Mouse (Mus musculus) lung, postnatal 0 days (tissue): ENCODE measurements around the gene Rngtt. TPM values are rescaled to one million over a fixed set of nuclear protein-coding genes. Genes with fewer than 3 reads are reported as not detected.
A peak's percentile ranks its signal among the peaks of the same experiment; 100 is the strongest.

ENCODE experiments used
- ATAC-seq: fragments of 200-750 bp; cut with Nextera tagmentation; 2 replicates; pipeline ENCODE4 v1.8.0; 2017; ENCODE audit warnings: moderate library complexity
- DNase-seq: peaks from one replicate; pipeline ENCODE4 v3.0.0-alpha.2; 2016; ENCODE audit warnings: low spot score
- H3K27ac ChIP-seq: fragments of 300-500 bp; sonication (generic); 2 replicates; pipeline ENCODE4 v1.5.1; 2014; ENCODE audit warnings: antibody characterized with exemption, mild to moderate bottlenecking, low read length, mixed read lengths
- H3K27me3 ChIP-seq: fragments of 300-500 bp; sonication (generic); replicated peaks from 2 replicates; pipeline ENCODE4 v1.6.1; 2014; ENCODE audit warnings: low read length, mixed read lengths; ENCODE audit not compliant: insufficient read depth
- H3K36me3 ChIP-seq: fragments of 300-500 bp; sonication (generic); 2 replicates; pipeline ENCODE4 v1.6.1; 2014; ENCODE audit warnings: low read length, mixed read lengths; ENCODE audit not compliant: insufficient read depth
- H3K4me1 ChIP-seq: fragments of 300-500 bp; sonication (generic); 2 replicates; pipeline ENCODE4 v1.6.1; 2014; ENCODE audit warnings: antibody characterized with exemption, low read depth, low read length, mixed read lengths; ENCODE audit not compliant: insufficient read depth
- H3K4me2 ChIP-seq: fragments of 300-500 bp; sonication (generic); replicated peaks from 2 replicates; pipeline ENCODE4 v1.6.1; 2014; ENCODE audit warnings: low read depth, mild to moderate bottlenecking, low read length, moderate library complexity, mixed read lengths
- H3K4me3 ChIP-seq: fragments of 300-500 bp; sonication (generic); 2 replicates; pipeline ENCODE4 v1.5.1; 2014; ENCODE audit warnings: low read depth, low read length
- H3K9ac ChIP-seq: fragments of 300-500 bp; sonication (generic); replicated peaks from 2 replicates; pipeline ENCODE4 v1.6.1; 2014; ENCODE audit warnings: low read depth, mild to moderate bottlenecking
- H3K9me3 ChIP-seq: fragments of 300-500 bp; sonication (generic); 2 replicates; pipeline ENCODE4 v1.6.1; 2016; ENCODE audit warnings: low read length, mixed read lengths
- CTCF ChIP-seq: IDR thresholded peaks from 2 replicates; pipeline ENCODE4 v1.5.1; 2016; ENCODE audit warnings: antibody characterized with exemption, mild to moderate bottlenecking
- EP300 ChIP-seq: IDR thresholded peaks from 2 replicates; pipeline ENCODE4 v1.6.1; 2016; ENCODE audit warnings: antibody characterized with exemption, mild to moderate bottlenecking, control low read depth
- WGBS: fragments of 180-500 bp; shearing (Covaris S2); extraction: QIAGEN DNeasy Blood & Tissue Kit; methylation state at CpG from one replicate; pipeline ENCODE4 v1.1.7; 2014; 5-methylcytosine and 5-hydroxymethylcytosine counted together
- microRNA-seq: library from miRNA; unstranded; fragments of <30 nt; microRNA quantifications from one replicate; pipeline ENCODE4, GENCODE M21; 2016
- polyA plus RNA-seq: library from polyadenylated mRNA; unstranded; fragments of >200 nt; fragmentation: Nextera tagmentation; extraction: Ambion mirVana; gene quantifications from 2 replicates; pipeline ENCODE4 v1.2.1, GENCODE M21; 2015

The Rngtt gene
- polyA plus RNA-seq, 1 experiment from 2014 or later: 9.4 TPM

- Histone ChIP-seq H3K9ac (no peak overlapping the region), H3K9me3 (no peaks in the 10 kb centered on the region), H3K4me3 (no peak overlapping the region), H3K36me3 (no peaks in the 10 kb centered on the region), H3K27me3 (no peaks in the 10 kb centered on the region), H3K4me2 (no peak overlapping the region), H3K4me1 (no peaks in the 10 kb centered on the region), H3K27ac (no peak overlapping the region)
- DNase-seq: peak; percentile 32
- no peak for TF ChIP-seq EP300
- no peak for TF ChIP-seq CTCF
- peak; percentile 70 for ATAC-seq
- 54% methylated on average over 8 of the region's 8 CpGs for WGBS
Observed at GRCm38 (mm10) chr4:33547315-33547929, 237.3 kb downstream of the Rngtt start.

- WGBS: 53% methylated on average over 5 of the region's 5 CpGs
- no peak overlapping the region for H3K9ac ChIP-seq
- no peak overlapping the region for H3K4me3 ChIP-seq
- no peak for TF ChIP-seq CTCF
- no peak for TF ChIP-seq EP300
- H3K27me3 ChIP-seq: no peaks in the 10 kb centered on the region
- H3K9me3 ChIP-seq: no peaks in the 10 kb centered on the region
- 0 out of 2 replicates have a peak overlapping the region, but pooled peaks have one; percentile 1 for H3K4me2 ChIP-seq
- H3K36me3 ChIP-seq: no peaks in the 10 kb centered on the region
- H3K27ac ChIP-seq: no peak overlapping the region
- H3K4me1 ChIP-seq: no peaks in the 10 kb centered on the region
- ATAC-seq: 0 out of 2 replicates have a peak, but pooled peaks have one; percentile 34
- peak; percentile 42 for DNase-seq
Observed at GRCm38 (mm10) chr4:33549606-33550005, 239.5 kb downstream of the Rngtt start.

Small RNA genes within 50 kb of the gene (microRNA-seq; reads per million reads assigned to microRNA genes)
- not detected for gene Mir8118

Other genes with a start within 250 kb of the Rngtt start
- 0.14 and 0.27 TPM in 2 replicates for gene Gabrr2, start 247.3 kb upstream of the Rngtt start, polyA plus RNA-seq
- 0.06 TPM in 1 of 2 replicates, not detected in the other for gene Gabrr1, start 177.8 kb upstream of the Rngtt start, polyA plus RNA-seq
- 0.70 and 0.86 TPM in 2 replicates for gene Pm20d2, start 120.6 kb upstream of the Rngtt start, polyA plus RNA-seq
- gene Srsf12, start 101.3 kb upstream of the Rngtt start, polyA plus RNA-seq: 0.16 and 0.31 TPM in 2 replicates
- gene Pnrc1, start 20.1 kb upstream of the Rngtt start, polyA plus RNA-seq: 153 and 169 TPM in 2 replicates